Mouse (Mus musculus) liver, adult 2 months (tissue): ENCODE measurements around the gene Plcb1. TPM values are rescaled to one million over a fixed set of nuclear protein-coding genes. Genes with fewer than 3 reads are reported as not detected.
A peak's percentile ranks its signal among the peaks of the same experiment; 100 is the strongest.

Experiments
- DNase-seq: peaks from one replicate; pipeline ENCODE4 v3.0.0-alpha.2; 2011; ENCODE audit warnings: low read depth, low spot score; ENCODE audit errors: extremely low read depth
- H3K27ac ChIP-seq: fragments of 200-500 bp; replicated peaks from 2 replicates; pipeline ENCODE4 v1.5.1; 2012; ENCODE audit warnings: low read depth, mild to moderate bottlenecking, control low read depth, inconsistent platforms, low read length; ENCODE audit not compliant: insufficient read depth
- H3K27me3 ChIP-seq: fragments of 200-500 bp; 2 replicates; pipeline ENCODE4 v1.6.1; 2012; ENCODE audit warnings: mild to moderate bottlenecking, moderate library complexity, low read length, inconsistent platforms; ENCODE audit not compliant: control insufficient read depth, insufficient read depth
- H3K36me3 ChIP-seq: fragments of 200-500 bp; 2 replicates; pipeline ENCODE4 v1.6.1; 2012; ENCODE audit warnings: low read length, inconsistent platforms; ENCODE audit not compliant: control insufficient read depth, insufficient read depth
- H3K4me1 ChIP-seq: fragments of 200-500 bp; 2 replicates; pipeline ENCODE4 v1.6.1; 2011; ENCODE audit warnings: low read length; ENCODE audit not compliant: control insufficient read depth, insufficient read depth
- H3K4me3 ChIP-seq: fragments of 200-500 bp; 2 replicates; pipeline ENCODE4 v1.5.1; 2011; ENCODE audit warnings: low read depth, mild to moderate bottlenecking, control low read depth, low read length, moderate library complexity; ENCODE audit not compliant: insufficient read depth
- H3K79me2 ChIP-seq: fragments of 200-500 bp; 2 replicates; pipeline ENCODE4 v1.6.1; 2012; ENCODE audit warnings: inconsistent platforms, mild to moderate bottlenecking, low read length, moderate library complexity; ENCODE audit not compliant: control insufficient read depth, insufficient read depth
- H3K9ac ChIP-seq: fragments of 200-500 bp; 2 replicates; pipeline ENCODE4 v1.6.1; 2012; ENCODE audit warnings: low read depth, mild to moderate bottlenecking, control low read depth, inconsistent platforms, low read length
- CTCF ChIP-seq: fragments of 200-500 bp; IDR thresholded peaks from 2 replicates; pipeline ENCODE4 v1.5.1; 2011; ENCODE audit warnings: low read depth, low read length, control low read depth
- POLR2A ChIP-seq: fragments of 200-500 bp; IDR thresholded peaks from 2 replicates; pipeline ENCODE4 v1.6.1; 2011; ENCODE audit warnings: low read length, control low read depth; ENCODE audit not compliant: insufficient read depth; ENCODE audit errors: extremely low read depth
- WGBS: fragments of 180-500 bp; shearing (Covaris S2); methylation state at CpG from one replicate; pipeline ENCODE4 v1.1.7; 2018; 5-methylcytosine and 5-hydroxymethylcytosine counted together
- polyA plus RNA-seq: library from polyadenylated mRNA; depleted of rRNA; stranded (reverse); fragments of >200 nt; gene quantifications from 2 replicates; pipeline ENCODE4 v1.2.3, GENCODE M21; 2012
- total RNA-seq: library from RNA; depleted of rRNA; stranded (reverse); fragments of >200 nt; gene quantifications from 2 replicates; pipeline ENCODE4 v1.2.3, GENCODE M21; 2014

Plcb1 gene
- total and polyA plus RNA-seq, 2 experiments = 0.88 to 15.4 TPM

- Histone ChIP-seq H3K36me3 (no peaks in the 10 kb centered on the region), H3K9ac (no peak overlapping the region), H3K4me3 (no peak overlapping the region), H3K79me2 (peaks cover 5% of the 10 kb centered on the region; the same call in 1 of the 2 replicates), H3K4me1 (peaks cover 8% of the 10 kb centered on the region; the same call in 1 of the 2 replicates), H3K27me3 (no peaks in the 10 kb centered on the region), H3K27ac (peak overlapping the region; percentile 32; the same call in 1 of the 2 replicates)
- 25% methylated on average over 5 of the region's 5 CpGs for WGBS
- no peak for TF ChIP-seq CTCF
- no peak for TF ChIP-seq POLR2A
- peak; percentile 91 for DNase-seq
These were observed 146.0 kb downstream of the Plcb1 start for GRCm38 (mm10) chr2:134931756-134932421.

GRCm38 (mm10) chr2:134935469-134935868 is 149.6 kb downstream of the Plcb1 start:
- H3K27me3 ChIP-seq = no peaks in the 10 kb centered on the region
- DNase-seq = no peak
- peaks cover 9% of the 10 kb centered on the region; the same call in 1 of the 2 replicates for H3K79me2 ChIP-seq
- 97% methylated on average over 2 of the region's 2 CpGs for WGBS
- peaks cover 3% of the 10 kb centered on the region; the same call in 1 of the 2 replicates for H3K4me1 ChIP-seq
- H3K4me3 ChIP-seq = no peak overlapping the region
- H3K9ac ChIP-seq = no peak overlapping the region
- no peaks in the 10 kb centered on the region for H3K36me3 ChIP-seq
- H3K27ac ChIP-seq = no peak overlapping the region
- TF ChIP-seq POLR2A = no peak
- no peak for TF ChIP-seq CTCF

- Histone ChIP-seq H3K27me3 (no peaks in the 10 kb centered on the region), H3K27ac (no peak overlapping the region), H3K4me1 (peaks cover 3% of the 10 kb centered on the region; the same call in 1 of the 2 replicates), H3K36me3 (no peaks in the 10 kb centered on the region), H3K4me3 (no peak overlapping the region), H3K79me2 (peaks cover 9% of the 10 kb centered on the region; the same call in 1 of the 2 replicates), H3K9ac (no peak overlapping the region)
- TF ChIP-seq CTCF = no peak
- TF ChIP-seq POLR2A = no peak
- 93% methylated on average over 6 of the region's 6 CpGs for WGBS
- no peak for DNase-seq
These were observed 150.2 kb downstream of the Plcb1 start for GRCm38 (mm10) chr2:134935970-134936649.

- no peaks in the 10 kb centered on the region for H3K4me1 ChIP-seq
- no peak overlapping the region for H3K27ac ChIP-seq
- peaks cover 9% of the 10 kb centered on the region; the same call in 1 of the 2 replicates for H3K79me2 ChIP-seq
- no peaks in the 10 kb centered on the region for H3K27me3 ChIP-seq
- no peak overlapping the region for H3K4me3 ChIP-seq
- no peaks in the 10 kb centered on the region for H3K36me3 ChIP-seq
- DNase-seq = no peak
- TF ChIP-seq CTCF (no peak), POLR2A (no peak)
- H3K9ac ChIP-seq = no peak overlapping the region
- WGBS = 88% methylated on average over 1 of the region's 1 CpGs
These were observed 151.8 kb downstream of the Plcb1 start for GRCm38 (mm10) chr2:134937666-134938065.

GRCm38 (mm10) chr2:134942039-134942438 is 156.2 kb downstream of the Plcb1 start:
- Histone ChIP-seq H3K27ac (no peak overlapping the region), H3K79me2 (peaks cover 10% of the 10 kb centered on the region; the same call in 1 of the 2 replicates), H3K27me3 (no peaks in the 10 kb centered on the region), H3K9ac (no peak overlapping the region), H3K4me1 (no peaks in the 10 kb centered on the region), H3K36me3 (no peaks in the 10 kb centered on the region), H3K4me3 (no peak overlapping the region)
- TF ChIP-seq POLR2A = no peak
- TF ChIP-seq CTCF = no peak
- 88% methylated on average over 4 of the region's 4 CpGs for WGBS
- DNase-seq = no peak

- no peaks in the 10 kb centered on the region for H3K27me3 ChIP-seq
- no peak for DNase-seq
- no peak for TF ChIP-seq CTCF
- TF ChIP-seq POLR2A = no peak
- H3K36me3 ChIP-seq = no peaks in the 10 kb centered on the region
- H3K79me2 ChIP-seq = peaks cover 7% of the 10 kb centered on the region; the same call in 1 of the 2 replicates
- H3K4me3 ChIP-seq = no peak overlapping the region
- 77% methylated on average over 2 of the region's 2 CpGs for whole genome bisulfite sequencing
- H3K27ac ChIP-seq = no peak overlapping the region
- no peak overlapping the region for H3K9ac ChIP-seq
- H3K4me1 ChIP-seq = no peaks in the 10 kb centered on the region
These were observed 157.1 kb downstream of the Plcb1 start for GRCm38 (mm10) chr2:134942919-134943318.
